ENCODE assay signal across 8 mouse cellular contexts in the genomic region with DNA sequence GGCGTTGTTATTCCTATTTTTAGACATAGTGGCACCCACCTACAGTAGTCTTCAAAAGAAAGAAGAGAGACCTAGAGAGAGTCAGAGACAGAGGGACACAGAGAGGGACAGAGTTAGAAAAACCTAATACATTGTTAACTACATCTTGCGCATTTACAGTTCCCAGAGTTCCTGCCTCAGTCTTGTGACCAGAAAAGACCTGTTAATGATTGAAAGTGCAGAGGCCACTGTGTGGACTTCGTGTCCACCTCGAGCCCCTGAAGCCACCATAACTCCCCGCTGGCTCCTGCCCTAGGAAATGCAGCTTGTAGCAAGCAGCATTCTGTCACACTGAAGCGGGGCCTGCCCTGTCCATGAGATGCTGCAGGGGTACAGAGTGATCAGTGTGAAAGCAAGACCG. TPM values are rescaled to one million over a fixed set of nuclear protein-coding genes. Genes with fewer than 3 reads are reported as not detected.
A peak's percentile ranks its signal among the peaks of the same experiment; 100 is the strongest.
DNase-seq lines count a peak whose midpoint lies in the region; ATAC-seq lines count a peak whose summit lies in the region.

No protein-coding gene starts in this region.

- H3K9ac ChIP-seq in heart, embryonic 11.5 days (ENCODE audit: low read depth, low read length): peak overlapping the region; percentile 87
- peak overlapping the region; percentile 70 for H3K9ac ChIP-seq in hindbrain, embryonic 12.5 days
- H3K9ac ChIP-seq in limb, embryonic 15.5 days: peak overlapping the region; percentile 76
- H3K9ac ChIP-seq in stomach, embryonic 16.5 days (ENCODE audit: low read length): peak overlapping the region; percentile 90

- 38% methylated on average over 7 of the region's 7 CpGs for WGBS in heart, embryonic 11.5 days (ENCODE audit: insufficient replicate concordance)
- 34% methylated on average over 7 of the region's 7 CpGs for WGBS in hindbrain, embryonic 12.5 days
- WGBS in limb, embryonic 15.5 days: 36% methylated on average over 7 of the region's 7 CpGs
- WGBS in stomach, embryonic 16.5 days: 30% methylated on average over 7 of the region's 7 CpGs

- H3K4me2 ChIP-seq in heart, embryonic 11.5 days: peak overlapping the region; percentile 78
- peak overlapping the region; percentile 66 for H3K4me2 ChIP-seq in hindbrain, embryonic 12.5 days (replicated peaks)
- peak overlapping the region; percentile 72 for H3K4me2 ChIP-seq in limb, embryonic 15.5 days
- H3K4me2 ChIP-seq in stomach, embryonic 16.5 days (ENCODE audit: low read depth, low read length): peak overlapping the region; percentile 79

- H3K4me1 ChIP-seq in heart, embryonic 11.5 days (ENCODE audit: control insufficient read depth, insufficient read depth, low read length): peaks cover 3% of the 10 kb centered on the region; the same call in 1 of the 2 replicates
- H3K4me1 ChIP-seq in hindbrain, embryonic 12.5 days: peaks cover 9% of the 10 kb centered on the region
- H3K4me1 ChIP-seq in limb, embryonic 15.5 days: peaks cover 6% of the 10 kb centered on the region; the same call in 1 of the 2 replicates
- H3K4me1 ChIP-seq in stomach, embryonic 16.5 days (ENCODE audit: control insufficient read depth, insufficient read depth, low read length): peaks cover 3% of the 10 kb centered on the region

- H3K9me3 ChIP-seq in heart, embryonic 11.5 days (replicated peaks; ENCODE audit: control insufficient read depth, low read length): no peaks in the 10 kb centered on the region
- H3K9me3 ChIP-seq in hindbrain, embryonic 12.5 days (replicated peaks): no peaks in the 10 kb centered on the region
- no peaks in the 10 kb centered on the region for H3K9me3 ChIP-seq in limb, embryonic 15.5 days
- H3K9me3 ChIP-seq in stomach, embryonic 16.5 days (replicated peaks; ENCODE audit: control insufficient read depth, low read length): no peaks in the 10 kb centered on the region

- H3K27me3 ChIP-seq in heart, embryonic 11.5 days (ENCODE audit: control insufficient read depth, insufficient read depth, low read length): no peaks in the 10 kb centered on the region
- H3K27me3 ChIP-seq in hindbrain, embryonic 12.5 days: no peaks in the 10 kb centered on the region
- H3K27me3 ChIP-seq in limb, embryonic 15.5 days: no peaks in the 10 kb centered on the region
- H3K27me3 ChIP-seq in stomach, embryonic 16.5 days (ENCODE audit: control insufficient read depth, insufficient read depth, low read length): no peaks in the 10 kb centered on the region

- peak overlapping the region; percentile 74 for H3K4me3 ChIP-seq in heart, embryonic 11.5 days (ENCODE audit: low read depth, low read length)
- H3K4me3 ChIP-seq in hindbrain, embryonic 12.5 days: peak overlapping the region; percentile 64
- peak overlapping the region; percentile 74 for H3K4me3 ChIP-seq in limb, embryonic 15.5 days
- peak overlapping the region; percentile 84 for H3K4me3 ChIP-seq in stomach, embryonic 16.5 days (replicated peaks; ENCODE audit: low read length)

- intact Hi-C loops in gastrocnemius, postnatal 36 days (cut with DNase I): loop anchor here (10.0 kb wide), 1 partner anchor 653 kb away; a partner anchor contains a TSS

- peak overlapping the region; percentile 93; the same call in 1 of the 2 replicates for H3K27ac ChIP-seq in heart, embryonic 11.5 days (ENCODE audit: low read depth, low read length)
- H3K27ac ChIP-seq in hindbrain, embryonic 12.5 days: no peak overlapping the region
- peak overlapping the region; percentile 96; the same call in 1 of the 2 replicates for H3K27ac ChIP-seq in limb, embryonic 15.5 days
- H3K27ac ChIP-seq in stomach, embryonic 16.5 days (ENCODE audit: low read length): peak overlapping the region; percentile 96

- ATAC-seq in heart, embryonic 11.5 days (replicated peaks; ENCODE audit: insufficient number of reproducible peaks, low FRiP score, low TSS enrichment): 0 out of 2 replicates have a peak, but pooled peaks have one; percentile 8
- no peak for ATAC-seq in hindbrain, embryonic 12.5 days (ENCODE audit: low FRiP score)
- no peak for ATAC-seq in limb, embryonic 15.5 days (ENCODE audit: insufficient number of reproducible peaks, low FRiP score, low TSS enrichment, low read depth)
- ATAC-seq in stomach, embryonic 16.5 days (ENCODE audit: insufficient read depth, low FRiP score): no peak

- no peak for DNase-seq in heart, adult 9 months (ENCODE audit: low spot score in 2 of 2)
- DNase-seq in NIH3T3 (ENCODE audit: low read depth): peak; percentile 14
- DNase-seq in gastrocnemius, postnatal 36 days: no peak
- DNase-seq in adrenal gland, postnatal 14 days: no peak

- H3K36me3 ChIP-seq in heart, embryonic 11.5 days (ENCODE audit: control insufficient read depth, insufficient read depth, low read length): no peaks in the 10 kb centered on the region
- H3K36me3 ChIP-seq in hindbrain, embryonic 12.5 days: peaks cover 17% of the 10 kb centered on the region
- H3K36me3 ChIP-seq in limb, embryonic 15.5 days: peaks cover 22% of the 10 kb centered on the region
- H3K36me3 ChIP-seq in stomach, embryonic 16.5 days (ENCODE audit: control insufficient read depth, insufficient read depth, low read length): no peaks in the 10 kb centered on the region

RNA-seq across cellular contexts. Expression of a gene that starts 0.7 kb away (rescaled TPM):
- polyA plus RNA-seq in heart, embryonic 11.5 days (2014; fragmentation: Nextera tagmentation; extraction: Ambion mirVana): 14.0 and 17.9 TPM in 2 replicates
- 11.7 and 12.7 TPM in 2 replicates for polyA plus RNA-seq in hindbrain, embryonic 12.5 days (2016; fragmentation: Nextera tagmentation; extraction: Ambion mirVana)
- polyA plus RNA-seq in limb, embryonic 15.5 days (2015; fragmentation: Nextera tagmentation; extraction: Ambion mirVana): 11.2 and 11.3 TPM in 2 replicates
- polyA plus RNA-seq in stomach, embryonic 16.5 days (2015; fragmentation: Nextera tagmentation; extraction: Ambion mirVana): 9.4 and 11.4 TPM in 2 replicates
- 1 to 10 TPM; 2.7 to 3.2 TPM for total RNA-seq in gastrocnemius, postnatal 36 days (2021)
- 7.2 and 9.1 TPM in 2 replicates for total RNA-seq in adrenal gland, postnatal 14 days (2021)

RNA-seq across cellular contexts. Expression of a gene that starts 1.1 kb away (rescaled TPM):
- 12.2 and 14.5 TPM in 2 replicates for polyA plus RNA-seq in heart, embryonic 11.5 days (2014; fragmentation: Nextera tagmentation; extraction: Ambion mirVana)
- polyA plus RNA-seq in hindbrain, embryonic 12.5 days (2016; fragmentation: Nextera tagmentation; extraction: Ambion mirVana): 16.6 and 18.5 TPM in 2 replicates
- polyA plus RNA-seq in limb, embryonic 15.5 days (2015; fragmentation: Nextera tagmentation; extraction: Ambion mirVana): 13.8 and 14.2 TPM in 2 replicates
- polyA plus RNA-seq in stomach, embryonic 16.5 days (2015; fragmentation: Nextera tagmentation; extraction: Ambion mirVana): 15.1 and 15.4 TPM in 2 replicates
- 10 to 100 TPM in 1 of 2 experiments, 1 to 10 TPM in 1; 8.0 to 10.3 TPM for total RNA-seq in gastrocnemius, postnatal 36 days (2021)
- 22.0 and 29.3 TPM in 2 replicates for total RNA-seq in adrenal gland, postnatal 14 days (2021)
